Mouse (Mus musculus): ENCODE measurements around the gene Hnrnpa3.

The Hnrnpa3 gene

DNA sequence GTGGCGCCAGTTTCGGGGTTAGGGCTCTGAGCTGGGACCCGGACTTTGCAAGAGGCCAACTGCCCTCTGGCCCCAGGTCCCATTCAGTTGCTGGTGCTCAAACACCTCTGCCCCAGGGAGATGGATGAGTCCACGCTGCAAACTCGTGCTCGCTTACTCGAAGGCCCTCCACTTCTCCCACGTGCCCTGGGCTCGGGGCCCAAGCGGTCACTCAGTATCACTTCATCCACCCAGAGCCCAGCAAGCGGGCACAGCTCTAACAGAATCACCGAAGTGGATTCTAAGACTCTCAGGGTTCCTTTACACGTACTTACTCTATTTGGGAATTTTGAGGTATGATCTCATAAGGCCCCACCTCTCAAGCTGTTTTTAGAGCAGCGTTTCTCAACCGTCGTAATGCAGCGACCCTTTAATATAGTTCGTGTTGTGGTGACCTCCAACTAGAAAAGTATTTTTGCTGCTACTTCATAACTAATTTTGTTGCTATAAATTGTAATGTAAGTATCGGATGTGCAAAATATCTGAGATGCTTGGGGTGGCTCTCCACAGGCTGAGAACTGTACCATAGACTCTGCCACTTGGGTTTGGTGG is 46.2 kb downstream of the Hnrnpa3 start:
- DNase-seq, result peak; percentile 82

DNA sequence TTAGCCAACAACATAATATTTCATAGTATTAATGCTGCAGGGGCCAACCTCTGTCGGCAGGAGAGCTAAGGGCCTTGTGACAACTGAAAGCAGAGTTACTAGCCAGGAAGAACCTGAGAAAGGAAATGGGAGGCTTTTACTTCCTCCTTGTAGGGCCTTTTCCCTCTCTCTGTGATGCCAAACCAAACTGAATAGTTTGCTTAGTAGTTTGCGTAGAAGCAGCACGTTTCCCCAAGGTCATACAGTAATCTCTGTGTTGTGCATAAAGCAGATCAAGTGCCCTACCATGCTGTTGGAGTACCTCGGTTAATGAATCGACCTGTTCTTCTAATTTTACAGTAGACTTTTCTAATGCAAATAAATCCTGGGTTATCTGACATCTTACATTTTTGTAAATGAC is 47.4 kb downstream of the Hnrnpa3 start:
- no peak for DNase-seq

GRCm38 (mm10) chr2:75707420-75707819 is 48.4 kb downstream of the Hnrnpa3 start:
- DNase-seq, result peak; percentile 89

GRCm38 (mm10) chr2:75713083-75713482 is 54.0 kb downstream of the Hnrnpa3 start:
- DNase-seq, result peak; percentile 73

- DNase-seq, result peak; percentile 5
Measured at GRCm38 (mm10) chr2:75714766-75715165, 55.7 kb downstream of the Hnrnpa3 start.

- peak; percentile 83 for DNase-seq
Measured at GRCm38 (mm10) chr2:75716046-75717016, 57.3 kb downstream of the Hnrnpa3 start.

All from heart, adult 11 months (tissue).